Mouse (Mus musculus) liver, embryonic 14.5 days (tissue): ENCODE measurements around the gene Paqr7. TPM values are rescaled to one million over a fixed set of nuclear protein-coding genes. Genes with fewer than 3 reads are reported as not detected.

Experiments used
- ATAC-seq: fragments of 200-750 bp; cut with Nextera tagmentation; 2 replicates; pipeline ENCODE4 v1.8.0; 2017; ENCODE audit warnings: moderate number of reproducible peaks, mild to moderate bottlenecking, moderate library complexity; ENCODE audit not compliant: insufficient read depth
- DNase-seq, 3 experiments: peaks; one replicate each; pipeline ENCODE4 v3.0.0-alpha.2; 2012 to 2013; ENCODE audit warnings: low read depth in 3 of 3, low spot score in 3 of 3
- H3K27ac ChIP-seq: fragments of 300-500 bp; sonication (generic); 2 replicates; pipeline ENCODE4 v1.5.1; 2014; ENCODE audit warnings: moderate library complexity, mild to moderate bottlenecking, control low read depth, inconsistent platforms
- H3K27me3 ChIP-seq: fragments of 300-500 bp; sonication (generic); 2 replicates; pipeline ENCODE4 v1.6.1; 2014; ENCODE audit warnings: mild to moderate bottlenecking, low read length, moderate library complexity; ENCODE audit not compliant: control insufficient read depth, insufficient read depth
- H3K36me3 ChIP-seq: fragments of 300-500 bp; sonication (generic); replicated peaks from 2 replicates; pipeline ENCODE4 v1.6.1; 2014; ENCODE audit warnings: low read depth; ENCODE audit not compliant: control insufficient read depth, insufficient read depth
- H3K4me1 ChIP-seq, 2 experiments: fragments of 200-500 bp in 1 of 2; fragments of 300-500 bp in 1 of 2; sonication (generic) in 1 of 2; replicated peaks; 2 replicates each; pipeline ENCODE4 v1.6.1; 2012 to 2014; ENCODE audit warnings: antibody characterized with exemption in 1 of 2, inconsistent platforms in 1 of 2, low read length in 1 of 2; ENCODE audit not compliant: control insufficient read depth in 2 of 2, insufficient read depth in 2 of 2
- H3K4me2 ChIP-seq: fragments of 300-500 bp; sonication (generic); 2 replicates; pipeline ENCODE4 v1.6.1; 2014; ENCODE audit warnings: low read depth, mild to moderate bottlenecking, control low read depth, moderate library complexity
- H3K4me3 ChIP-seq, 2 experiments: fragments of 200-500 bp in 1 of 2; fragments of 300-500 bp in 1 of 2; sonication (generic) in 1 of 2; 2 replicates each; pipeline ENCODE4 v1.5.1; 2012 to 2014; ENCODE audit warnings: low read depth in 2 of 2, low read length in 2 of 2, mild to moderate bottlenecking in 2 of 2, control low read depth in 1 of 2, inconsistent platforms in 1 of 2, moderate library complexity in 1 of 2; ENCODE audit not compliant: insufficient read depth in 1 of 2
- H3K9ac ChIP-seq: fragments of 300-500 bp; sonication (generic); replicated peaks from 2 replicates; pipeline ENCODE4 v1.6.1; 2014; ENCODE audit warnings: mild to moderate bottlenecking, control low read depth, moderate library complexity
- H3K9me3 ChIP-seq: fragments of 300-500 bp; sonication (generic); 2 replicates; pipeline ENCODE4 v1.6.1; 2016; ENCODE audit warnings: low read length, mixed read lengths; ENCODE audit not compliant: control insufficient read depth
- CTCF ChIP-seq: IDR thresholded peaks from 2 replicates; pipeline ENCODE4 v1.5.1; 2016; ENCODE audit warnings: antibody characterized with exemption, low read depth, control low read depth
- EP300 ChIP-seq: IDR thresholded peaks from 2 replicates; pipeline ENCODE4 v1.6.1; 2016; ENCODE audit warnings: antibody characterized with exemption, low read depth
- whole genome bisulfite sequencing: fragments of 180-500 bp; shearing (Covaris S2); extraction: QIAGEN DNeasy Blood & Tissue Kit; methylation state at CpG from one replicate; pipeline ENCODE4 v1.1.7; 2014; ENCODE audit not compliant: insufficient replicate concordance; 5-methylcytosine and 5-hydroxymethylcytosine counted together
- polyA plus RNA-seq, 2 experiments: library from polyadenylated mRNA; depleted of rRNA in 1 of 2; stranded (reverse) in 1 of 2; unstranded in 1 of 2; fragments of >200 nt; fragmentation: Nextera tagmentation in 1 of 2; extraction: Ambion mirVana in 1 of 2; gene quantifications; 2 replicates each; pipeline versions ENCODE4 v1.2.1 to v1.2.3; 2012 to 2014

Paqr7 gene
- polyA plus RNA-seq, 2 experiments: 1.9 to 4.1 TPM

GRCm38 (mm10) chr4:134467435-134468214 is 28.9 kb upstream of the Paqr7 start:
- under 1% methylated on average over 31 of the region's 31 CpGs for WGBS
- peak overlapping the region; percentile 96 for H3K4me2 ChIP-seq
- TF ChIP-seq EP300 (no peak), CTCF (no peak)
- peak overlapping the region; percentile 3; the same call in 1 of the 2 replicates for H3K27ac ChIP-seq
- H3K9ac ChIP-seq: peak overlapping the region; percentile 41
- H3K36me3 ChIP-seq: peaks cover 23% of the 10 kb centered on the region
- no peaks in the 10 kb centered on the region for H3K9me3 ChIP-seq
- peak overlapping the region; percentile 80 to 92 for H3K4me3 ChIP-seq
- ATAC-seq (peak; percentile 49), DNase-seq (no peak)
- no peaks in the 10 kb centered on the region for H3K27me3 ChIP-seq
- peaks cover 10 to 17% of the 10 kb centered on the region in 2 experiments for H3K4me1 ChIP-seq

GRCm38 (mm10) chr4:134468215-134468575 is 28.3 kb upstream of the Paqr7 start, which contains the start of gene Stmn1:
TSS of gene Stmn1 (plus strand) at chr4:134468320.
- Histone ChIP-seq H3K27ac (peak within 1 kb of the TSS; percentile 88), H3K4me1 (peaks cover 10 to 17% of the 10 kb centered on the region in 2 experiments), H3K9ac (peak within 1 kb of the TSS; percentile 99), H3K27me3 (no peaks in the 10 kb centered on the region), H3K4me3 (peak within 1 kb of the TSS; percentile 80 to 92), H3K9me3 (no peaks in the 10 kb centered on the region), H3K36me3 (peaks cover 29% of the 10 kb centered on the region), H3K4me2 (peak within 1 kb of the TSS; percentile 96)
- DNase-seq: peak; percentile 90 to 92 (median 91)
- no peak for TF ChIP-seq CTCF
- TF ChIP-seq EP300: no peak
- ATAC-seq: peak; percentile 89
- WGBS: 0% methylated on average over 30 of the region's 31 CpGs

- peak overlapping the region; percentile 99 for H3K9ac ChIP-seq
- ATAC-seq: peak; percentile 80
- H3K4me2 ChIP-seq: peak overlapping the region; percentile 96
- TF ChIP-seq EP300 (peak; percentile 9; the same call in 1 of the 2 replicates), CTCF (no peak)
- DNase-seq: peak; percentile 91 to 94 (median 92)
- under 1% methylated on average over 62 of the region's 68 CpGs for WGBS
- no peaks in the 10 kb centered on the region for H3K9me3 ChIP-seq
- peak overlapping the region; percentile 70 to 92 for H3K4me3 ChIP-seq
- peak overlapping the region; percentile 88 for H3K27ac ChIP-seq
- no peaks in the 10 kb centered on the region for H3K27me3 ChIP-seq
- peaks cover 10 to 17% of the 10 kb centered on the region in 2 experiments for H3K4me1 ChIP-seq
- peaks cover 30% of the 10 kb centered on the region for H3K36me3 ChIP-seq
Observed at GRCm38 (mm10) chr4:134468578-134469266, 27.8 kb upstream of the Paqr7 start.

GRCm38 (mm10) chr4:134469341-134469796 is 27.1 kb upstream of the Paqr7 start:
- Histone ChIP-seq H3K4me1 (peaks cover 10 to 16% of the 10 kb centered on the region in 2 experiments), H3K9me3 (no peaks in the 10 kb centered on the region), H3K9ac (peak overlapping the region; percentile 52), H3K36me3 (peaks cover 37% of the 10 kb centered on the region), H3K27ac (peak overlapping the region; percentile 60), H3K4me3 (peak overlapping the region; percentile 66 to 92), H3K4me2 (peak overlapping the region; percentile 96), H3K27me3 (no peaks in the 10 kb centered on the region)
- TF ChIP-seq EP300: no peak
- TF ChIP-seq CTCF: no peak
- WGBS: 18% methylated on average over 6 of the region's 6 CpGs
- DNase-seq (no peak), ATAC-seq (peak; percentile 42)

DNA sequence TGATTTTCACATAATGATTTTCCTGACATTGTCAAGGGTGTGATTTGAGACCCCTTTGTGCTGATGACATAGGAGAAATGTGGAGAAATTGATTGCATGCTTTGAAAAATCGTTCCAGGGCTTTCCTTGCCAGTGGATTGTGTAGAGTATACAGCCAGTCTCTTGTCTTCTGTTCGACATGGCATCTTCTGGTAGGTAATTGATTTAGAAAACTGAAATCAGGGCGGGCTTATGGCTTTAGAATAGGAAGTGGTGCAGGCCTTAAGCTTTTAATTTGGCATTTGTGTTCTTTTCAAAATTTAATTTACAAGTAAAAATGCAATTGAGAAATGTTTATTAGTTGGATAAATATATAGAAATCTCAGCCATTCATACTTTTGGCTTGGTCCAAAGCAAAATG is 26.5 kb upstream of the Paqr7 start:
- Histone ChIP-seq H3K4me1 (peaks cover 10 to 12% of the 10 kb centered on the region in 2 experiments), H3K27ac (no peak overlapping the region), H3K4me2 (peak overlapping the region; percentile 96), H3K9me3 (no peaks in the 10 kb centered on the region), H3K9ac (0 out of 2 replicates have a peak overlapping the region, but pooled peaks have one; percentile 21), H3K36me3 (peaks cover 41% of the 10 kb centered on the region), H3K4me3 (peak overlapping the region in 1 of 2 experiments; percentile 92; a peak in 2 of 4 replicates), H3K27me3 (no peaks in the 10 kb centered on the region)
- TF ChIP-seq EP300 (no peak), CTCF (no peak)
- ATAC-seq (no peak), DNase-seq (no peak)
- WGBS: 79% methylated on average over 3 of the region's 3 CpGs
